Mouse (Mus musculus) limb, embryonic 14.5 days (tissue): Measurements from ENCODE around the gene Lhfpl3. TPM values are rescaled to one million over a fixed set of nuclear protein-coding genes. Genes with fewer than 3 reads are reported as not detected.

ENCODE experiments used
- ATAC-seq: fragments of 200-750 bp; cut with Nextera tagmentation; 2 replicates; pipeline ENCODE4 v1.8.0; 2017; ENCODE audit warnings: low read depth, moderate number of reproducible peaks, moderate TSS enrichment; ENCODE audit not compliant: low FRiP score
- DNase-seq: peaks from one replicate; pipeline ENCODE4 v3.0.0-alpha.2; 2015; ENCODE audit warnings: low spot score
- H3K27ac ChIP-seq: fragments of 300-500 bp; sonication (generic); replicated peaks from 2 replicates; pipeline ENCODE4 v1.5.1; 2014; ENCODE audit warnings: low read depth, mild to moderate bottlenecking, low read length, moderate library complexity, mixed read lengths
- H3K27me3 ChIP-seq: fragments of 300-500 bp; sonication (generic); 2 replicates; pipeline ENCODE4 v1.6.1; 2014; ENCODE audit warnings: low read length, mixed read lengths; ENCODE audit not compliant: control insufficient read depth, insufficient read depth
- H3K36me3 ChIP-seq: fragments of 300-500 bp; sonication (generic); 2 replicates; pipeline ENCODE4 v1.6.1; 2014; ENCODE audit warnings: mild to moderate bottlenecking, low read length, moderate library complexity, mixed read lengths; ENCODE audit not compliant: control insufficient read depth, insufficient read depth
- H3K4me1 ChIP-seq: fragments of 300-500 bp; sonication (generic); 2 replicates; pipeline ENCODE4 v1.6.1; 2014; ENCODE audit warnings: antibody characterized with exemption, low read length, mixed read lengths; ENCODE audit not compliant: control insufficient read depth, insufficient read depth
- H3K4me2 ChIP-seq: fragments of 300-500 bp; sonication (generic); replicated peaks from 2 replicates; pipeline ENCODE4 v1.6.1; 2014; ENCODE audit warnings: low read depth, mild to moderate bottlenecking, low read length, moderate library complexity; ENCODE audit not compliant: severe bottlenecking
- H3K4me3 ChIP-seq: fragments of 300-500 bp; sonication (generic); replicated peaks from 2 replicates; pipeline ENCODE4 v1.5.1; 2014; ENCODE audit warnings: low read length
- H3K9ac ChIP-seq: fragments of 300-500 bp; sonication (generic); 2 replicates; pipeline ENCODE4 v1.6.1; 2014; ENCODE audit warnings: mild to moderate bottlenecking, low read depth, low read length, moderate library complexity; ENCODE audit not compliant: severe bottlenecking
- H3K9me3 ChIP-seq: fragments of 300-500 bp; sonication (generic); 2 replicates; pipeline ENCODE4 v1.6.1; 2016; ENCODE audit warnings: low read length; ENCODE audit not compliant: control insufficient read depth
- POLR2A ChIP-seq: fragments of 200-500 bp; IDR thresholded peaks from 2 replicates; pipeline ENCODE4 v1.8.0; 2012; ENCODE audit warnings: inconsistent platforms, mild to moderate bottlenecking, moderate library complexity, borderline replicate concordance; ENCODE audit not compliant: insufficient read depth, insufficient read length; ENCODE audit errors: extremely low read depth
- WGBS: fragments of 180-500 bp; shearing (Covaris S2); extraction: QIAGEN DNeasy Blood & Tissue Kit; methylation state at CpG from one replicate; pipeline ENCODE4 v1.1.7; 2014; 5-methylcytosine and 5-hydroxymethylcytosine counted together
- polyA plus RNA-seq, 2 experiments: library from polyadenylated mRNA; depleted of rRNA in 1 of 2; stranded (reverse) in 1 of 2; unstranded in 1 of 2; fragments of >200 nt; fragmentation: Nextera tagmentation in 1 of 2; extraction: Ambion mirVana in 1 of 2; gene quantifications; 2 replicates each; pipeline versions ENCODE4 v1.2.1 to v1.2.3; 2012 to 2014

The Lhfpl3 gene
- polyA plus RNA-seq, 2 experiments: 0.72 to 0.82 TPM

DNA sequence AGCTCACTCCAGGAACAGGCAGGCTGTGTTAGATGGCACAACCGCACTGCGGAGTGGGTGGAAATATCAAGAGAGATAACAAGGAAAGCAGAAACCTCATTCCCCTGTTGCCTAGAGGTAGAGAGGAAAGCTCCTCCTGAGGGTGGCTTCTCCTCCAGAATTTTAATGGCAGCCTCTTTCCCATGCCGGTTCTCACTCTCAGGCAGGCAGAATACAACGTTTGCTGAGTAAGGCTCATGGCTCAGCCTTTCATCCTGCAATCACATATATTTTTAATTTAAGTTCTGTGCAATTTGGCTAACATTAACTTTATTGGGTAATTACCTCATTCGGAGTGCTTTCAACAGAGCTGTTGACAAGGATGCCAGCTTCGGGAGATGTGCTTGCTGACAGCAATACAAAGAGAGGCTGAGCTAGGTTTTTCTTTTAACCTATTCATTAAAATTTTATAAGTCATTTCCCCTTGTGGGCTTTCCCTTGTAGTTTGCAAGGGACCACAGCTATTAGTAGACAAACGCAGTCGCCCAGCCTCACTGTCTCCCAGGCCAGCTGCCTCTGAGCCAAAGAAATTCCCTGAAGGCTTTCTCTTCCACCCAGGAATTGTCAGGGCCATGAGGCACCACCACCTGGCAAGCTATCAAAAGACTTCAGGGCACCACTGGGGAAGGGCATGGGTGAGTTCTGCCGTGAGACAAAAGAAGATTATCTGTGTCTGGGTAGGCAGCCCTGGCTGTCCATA lies 394.5 kb downstream of the Lhfpl3 start:
- Histone ChIP-seq H3K9ac (no peak overlapping the region), H3K27me3 (no peaks in the 10 kb centered on the region), H3K4me2 (no peak overlapping the region), H3K4me3 (no peak overlapping the region), H3K36me3 (no peaks in the 10 kb centered on the region), H3K9me3 (no peaks in the 10 kb centered on the region), H3K4me1 (no peaks in the 10 kb centered on the region), H3K27ac (no peak overlapping the region)
- 28% methylated on average over 9 of the region's 9 CpGs for WGBS
- ATAC-seq (no peak), DNase-seq (peak; percentile 10)
- no peak for TF ChIP-seq POLR2A

GRCm38 (mm10) chr5:23153210-23153609 lies 407.4 kb downstream of the Lhfpl3 start:
- Histone ChIP-seq H3K27me3 (no peaks in the 10 kb centered on the region), H3K4me3 (no peak overlapping the region), H3K9ac (no peak overlapping the region), H3K27ac (no peak overlapping the region), H3K36me3 (no peaks in the 10 kb centered on the region), H3K9me3 (no peaks in the 10 kb centered on the region), H3K4me1 (no peaks in the 10 kb centered on the region), H3K4me2 (no peak overlapping the region)
- TF ChIP-seq POLR2A: no peak
- 75% methylated on average over 4 of the region's 4 CpGs for whole genome bisulfite sequencing
- ATAC-seq (no peak), DNase-seq (no peak)

GRCm38 (mm10) chr5:23154439-23154838 lies 408.6 kb downstream of the Lhfpl3 start:
- Histone ChIP-seq H3K9ac (no peak overlapping the region), H3K27ac (no peak overlapping the region), H3K4me2 (no peak overlapping the region), H3K27me3 (no peaks in the 10 kb centered on the region), H3K4me1 (no peaks in the 10 kb centered on the region), H3K9me3 (no peaks in the 10 kb centered on the region), H3K36me3 (no peaks in the 10 kb centered on the region), H3K4me3 (no peak overlapping the region)
- no peak for DNase-seq
- ATAC-seq: no peak
- WGBS: 87% methylated on average over 1 of the region's 1 CpGs
- no peak for TF ChIP-seq POLR2A

DNA sequence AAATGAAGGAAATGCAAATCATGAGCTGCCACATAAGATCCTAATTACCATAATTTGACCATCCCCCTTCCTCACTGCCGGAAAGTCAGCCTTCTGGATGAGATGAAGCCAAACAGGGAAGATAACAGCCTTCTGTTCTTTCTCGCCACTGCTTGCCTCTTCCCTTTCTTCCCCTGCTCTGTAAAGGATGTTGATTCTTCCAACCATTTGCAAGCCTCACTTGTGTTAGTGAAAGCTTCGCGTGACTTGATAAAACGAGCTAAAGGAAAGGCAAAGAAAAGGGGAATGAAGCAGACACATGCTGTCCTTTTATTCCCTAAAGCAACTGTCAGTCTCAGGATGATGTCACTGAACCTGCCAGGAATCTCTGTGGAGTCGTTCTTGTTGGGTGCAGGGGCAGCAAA lies 420.1 kb downstream of the Lhfpl3 start:
- H3K27me3 ChIP-seq: no peaks in the 10 kb centered on the region
- 45% methylated on average over 6 of the region's 6 CpGs for WGBS
- DNase-seq (no peak), ATAC-seq (no peak)
- H3K36me3 ChIP-seq: no peaks in the 10 kb centered on the region
- H3K27ac ChIP-seq: no peak overlapping the region
- H3K9me3 ChIP-seq: no peaks in the 10 kb centered on the region
- no peaks in the 10 kb centered on the region for H3K4me1 ChIP-seq
- no peak overlapping the region for H3K9ac ChIP-seq
- H3K4me3 ChIP-seq: no peak overlapping the region
- no peak for TF ChIP-seq POLR2A
- H3K4me2 ChIP-seq: no peak overlapping the region

DNA sequence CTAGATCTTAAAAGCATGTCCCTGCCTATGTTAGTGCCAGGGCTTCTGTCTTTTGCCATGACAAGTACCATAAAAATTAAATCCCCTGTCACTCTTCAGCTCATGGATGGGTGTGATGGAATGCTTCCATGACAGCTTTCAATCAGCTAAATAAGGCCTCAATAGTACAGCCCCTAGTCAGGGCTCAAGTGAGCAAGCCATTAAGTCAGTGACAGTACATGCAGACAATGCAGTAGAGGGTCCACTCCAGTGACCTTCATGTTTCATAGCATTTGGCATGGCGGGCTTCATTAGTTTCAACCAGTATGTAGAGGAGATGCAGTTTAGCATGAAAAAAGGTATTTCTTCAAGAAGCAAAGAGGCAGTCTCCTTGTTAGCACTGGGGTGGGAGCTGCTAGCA lies 420.8 kb downstream of the Lhfpl3 start:
- ATAC-seq (no peak), DNase-seq (no peak)
- H3K27me3 ChIP-seq: no peaks in the 10 kb centered on the region
- no peaks in the 10 kb centered on the region for H3K4me1 ChIP-seq
- H3K9me3 ChIP-seq: no peaks in the 10 kb centered on the region
- H3K4me3 ChIP-seq: no peak overlapping the region
- no peaks in the 10 kb centered on the region for H3K36me3 ChIP-seq
- TF ChIP-seq POLR2A: no peak
- no peak overlapping the region for H3K27ac ChIP-seq
- WGBS: 100% methylated on average over 1 of the region's 1 CpGs
- H3K9ac ChIP-seq: no peak overlapping the region
- no peak overlapping the region for H3K4me2 ChIP-seq

- Histone ChIP-seq H3K4me3 (no peak overlapping the region), H3K4me2 (no peak overlapping the region), H3K27me3 (no peaks in the 10 kb centered on the region), H3K9me3 (no peaks in the 10 kb centered on the region; the same call in 1 of the 2 replicates), H3K4me1 (no peaks in the 10 kb centered on the region), H3K36me3 (no peaks in the 10 kb centered on the region), H3K9ac (no peak overlapping the region), H3K27ac (no peak overlapping the region)
- ATAC-seq: no peak
- no peak for TF ChIP-seq POLR2A
- 78% methylated on average over 6 of the region's 6 CpGs for WGBS
- no peak for DNase-seq
Observed at GRCm38 (mm10) chr5:23189633-23190032, 443.8 kb downstream of the Lhfpl3 start.
